Mouse (Mus musculus) erythroblast, embryonic 14.5 days (primary cell): ENCODE data around the gene Ntn5.

Experiments used
- GATA1 ChIP-seq: IDR thresholded peaks from 2 replicates; pipeline ENCODE4 v1.6.1; 2012; ENCODE audit warnings: low read length, inconsistent platforms, mixed read lengths
- TAL1 ChIP-seq: IDR thresholded peaks from 3 replicates; pipeline ENCODE4 v1.6.1; 2012; ENCODE audit warnings: low read length, inconsistent platforms, mixed read lengths

DNA sequence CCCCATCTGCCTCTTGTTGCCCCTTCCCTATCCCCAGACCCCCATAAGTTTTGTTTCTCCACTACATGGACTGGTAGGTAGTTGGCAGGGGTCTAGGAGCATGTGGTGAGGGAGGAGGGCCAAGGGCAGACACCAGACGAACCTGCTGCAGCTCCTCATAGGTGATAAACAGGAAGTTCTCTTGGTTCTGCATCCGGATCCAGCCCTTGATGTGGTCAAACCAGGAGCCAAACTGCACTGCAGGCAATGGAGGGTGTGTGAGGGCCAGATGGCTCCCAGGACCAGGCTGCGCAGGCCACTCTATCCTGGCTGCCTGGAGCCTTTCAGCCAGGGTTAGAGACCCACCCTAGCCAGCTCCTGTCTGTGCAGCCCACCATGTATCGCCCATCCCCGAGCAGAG lies 49.7 kb downstream of the Ntn5 start:
- TF ChIP-seq TAL1 = no peak
- TF ChIP-seq GATA1 = no peak
